Mouse (Mus musculus): Measurements from ENCODE around the gene Slc12a8.
A peak's percentile ranks its signal among the peaks of the same experiment; 100 is the strongest.

Slc12a8 gene

DNA sequence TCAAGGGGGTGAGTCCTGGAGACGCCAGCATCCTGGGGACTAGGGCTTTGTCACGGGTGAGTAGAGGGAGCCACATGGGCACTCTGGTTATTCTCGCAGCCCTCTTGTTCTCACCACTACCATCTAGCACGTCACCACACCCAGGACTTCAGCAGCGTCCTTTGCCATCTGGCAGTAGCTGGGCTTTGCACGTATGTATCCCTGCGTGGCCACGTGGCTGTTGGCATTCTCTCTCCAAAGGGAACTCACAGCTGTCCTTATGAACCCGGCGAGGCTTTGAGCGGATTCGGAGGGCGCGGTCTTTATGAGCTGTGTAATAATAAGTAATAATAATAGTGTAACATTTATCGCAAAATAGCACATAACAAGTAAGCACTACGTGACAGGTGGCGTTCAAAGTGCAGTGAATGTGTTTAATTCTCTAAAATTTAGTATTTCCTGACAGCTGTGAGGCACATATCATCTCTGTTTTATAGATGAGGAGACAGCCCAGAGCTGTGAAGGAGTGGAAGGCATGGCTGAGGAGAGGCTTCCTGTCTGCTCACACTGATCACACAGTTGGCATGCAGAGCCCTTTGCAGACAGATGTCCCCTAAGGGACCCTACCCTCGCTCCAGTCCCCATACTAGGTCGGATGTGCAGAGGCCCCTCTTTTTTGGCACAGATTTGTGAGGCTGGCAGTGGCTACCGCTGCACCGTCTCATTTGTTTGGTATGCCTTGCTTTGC lies 20.5 kb downstream of the Slc12a8 start:
- DNase-seq (ENCODE audit: low read depth in 1 of 2, low spot score in 2 of 2) = no peak

DNA sequence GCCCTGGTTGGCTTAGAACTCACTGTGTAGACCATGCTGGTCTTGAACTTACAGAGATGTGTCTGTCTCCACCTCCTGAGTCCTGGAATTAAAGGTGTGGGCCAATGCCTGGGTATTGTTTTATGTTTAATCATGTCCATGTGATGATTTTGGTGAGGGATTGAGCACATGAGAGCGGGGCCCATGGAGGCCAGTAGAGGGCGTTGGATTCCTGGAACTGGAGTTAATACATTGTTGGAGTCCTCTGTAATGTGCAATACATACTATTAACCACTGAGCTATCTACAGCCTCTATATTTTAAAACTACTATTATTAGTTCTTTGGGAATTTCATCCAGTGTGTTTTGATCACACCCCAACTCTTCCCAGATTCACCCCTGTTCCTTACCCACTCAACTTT lies 27.2 kb downstream of the Slc12a8 start:
- DNase-seq (ENCODE audit: low read depth in 1 of 2, low spot score in 2 of 2) = no peak

DNA sequence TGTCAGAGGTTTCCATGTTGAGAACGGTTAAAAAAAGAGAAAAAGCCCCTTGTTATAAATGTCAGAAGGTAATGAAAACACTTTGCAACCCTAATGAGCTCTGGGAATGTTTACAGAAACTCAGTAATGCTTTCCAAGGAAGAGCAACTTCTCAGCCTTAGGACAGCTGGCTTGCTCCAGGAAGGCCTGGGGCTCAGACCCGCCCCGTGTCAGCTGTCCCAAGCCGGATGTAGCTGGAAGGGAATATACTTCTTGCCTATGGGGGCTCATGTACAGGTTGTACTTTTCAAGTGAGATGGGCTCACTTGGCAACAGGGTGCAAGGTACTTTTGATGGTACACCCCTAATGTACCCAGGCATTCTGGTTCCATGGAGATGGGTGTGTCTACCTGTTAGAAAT lies 28.4 kb downstream of the Slc12a8 start:
- DNase-seq (ENCODE audit: low read depth in 1 of 2, low spot score in 2 of 2) = no peak

DNA sequence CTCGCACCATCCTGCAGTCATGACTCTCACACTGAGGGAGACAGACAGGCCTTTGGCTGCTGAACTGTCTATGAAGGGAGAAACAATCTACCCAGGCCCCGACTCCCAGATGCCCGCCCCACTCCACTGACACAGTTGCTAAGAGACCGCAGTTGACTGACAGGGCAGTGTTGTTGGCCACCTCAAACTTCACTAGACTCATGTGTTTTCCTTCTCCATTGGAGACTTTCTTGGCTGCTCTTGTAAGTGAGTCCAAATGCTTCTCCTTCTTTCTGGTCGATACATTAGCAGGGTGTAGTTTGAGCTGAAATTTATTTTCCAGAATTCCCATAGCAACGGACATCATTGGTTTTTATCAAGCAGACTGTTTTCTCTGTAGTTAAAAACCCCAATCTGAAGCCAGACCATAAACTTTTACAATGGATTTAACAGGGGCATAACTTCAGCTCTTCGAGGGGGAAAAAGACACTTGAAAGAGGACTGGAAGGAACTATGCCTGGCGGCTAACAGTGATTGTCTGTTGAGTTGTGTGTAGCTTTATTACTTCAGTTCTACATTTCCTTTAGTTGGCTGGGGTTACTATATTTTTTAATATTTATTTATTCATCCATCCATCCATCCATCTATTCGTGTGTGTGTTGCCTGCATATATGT lies 36.7 kb downstream of the Slc12a8 start:
- no peak for DNase-seq (ENCODE audit: low read depth in 1 of 2, low spot score in 2 of 2)

DNA sequence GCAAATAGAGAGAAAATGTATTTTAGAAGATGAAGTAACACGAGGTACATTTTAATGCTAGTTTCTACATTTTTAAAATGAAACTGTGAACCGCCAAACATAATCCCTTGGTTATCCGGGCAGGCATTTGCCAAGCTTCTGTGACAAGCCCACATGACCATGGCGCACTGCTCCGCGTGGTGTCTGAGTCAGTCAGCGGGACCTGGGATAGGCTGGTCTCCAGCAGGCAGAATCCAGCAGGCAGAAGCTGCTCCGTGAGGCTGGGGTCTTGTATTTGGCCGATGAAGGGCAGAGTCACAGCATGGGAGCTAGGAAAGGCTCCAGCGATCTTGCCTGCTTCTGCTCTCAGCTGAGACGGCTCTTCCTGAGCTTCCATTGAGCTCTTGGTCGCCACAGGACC lies 41.0 kb downstream of the Slc12a8 start:
- DNase-seq (ENCODE audit: low read depth in 1 of 2, low spot score in 2 of 2) = no peak

DNA sequence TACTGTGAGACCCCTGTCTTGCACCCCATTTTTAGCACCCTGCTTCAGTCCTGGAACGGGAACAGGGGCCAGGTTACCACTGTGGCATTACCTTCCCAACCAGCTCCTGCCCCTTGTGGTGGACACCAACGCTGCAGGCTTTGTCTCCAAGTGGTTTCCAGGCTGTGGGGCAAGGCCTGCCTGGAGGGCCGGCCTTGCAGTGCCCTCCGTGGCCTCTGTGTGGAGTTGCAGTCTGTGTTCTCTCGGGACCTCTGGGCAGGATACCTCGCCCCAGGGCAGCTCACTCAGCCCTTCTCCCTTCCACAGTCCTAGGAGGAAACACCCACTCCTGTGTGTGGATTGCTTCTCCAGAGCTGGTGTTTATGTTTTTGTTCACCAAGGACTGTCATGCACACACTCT lies 43.2 kb downstream of the Slc12a8 start:
- peak in 1 of 2 experiments; percentile 62 for DNase-seq (ENCODE audit: low read depth in 1 of 2, low spot score in 2 of 2)

DNA sequence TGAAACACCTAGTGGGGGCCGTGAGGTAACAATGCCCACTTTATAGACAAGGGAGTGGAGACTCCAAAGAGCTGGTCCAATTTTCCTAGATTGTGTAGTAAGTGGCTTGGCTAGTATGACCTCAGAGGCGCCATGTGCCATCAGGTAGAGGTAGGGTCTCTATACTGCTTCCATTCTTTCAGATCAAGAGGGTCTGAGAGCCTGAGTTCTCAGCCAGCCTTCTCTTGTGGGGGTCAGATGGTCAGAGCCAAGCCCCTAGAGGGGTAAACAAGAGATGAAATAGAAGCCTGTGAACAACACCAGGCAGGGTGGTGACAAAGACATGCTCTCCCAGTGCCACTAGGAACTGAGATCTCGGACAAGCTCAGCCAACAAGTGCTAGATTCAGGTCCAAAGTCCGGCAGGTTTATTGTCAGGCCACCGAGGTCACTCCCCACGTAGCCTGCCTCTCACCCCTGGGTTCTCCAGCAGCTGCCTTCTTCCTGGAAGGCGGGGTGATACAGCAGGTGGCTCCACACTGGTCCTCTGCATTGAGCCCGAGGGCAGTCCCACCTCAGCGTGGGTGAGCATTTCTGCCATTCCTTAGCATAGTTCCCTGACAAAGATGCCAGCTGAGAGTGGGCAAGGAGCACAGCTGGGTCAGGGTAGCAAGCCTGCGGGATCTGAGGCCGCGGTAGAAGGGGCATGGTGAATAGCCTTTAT lies 44.3 kb downstream of the Slc12a8 start:
- DNase-seq (ENCODE audit: low read depth in 1 of 2, low spot score in 2 of 2) = no peak

DNA sequence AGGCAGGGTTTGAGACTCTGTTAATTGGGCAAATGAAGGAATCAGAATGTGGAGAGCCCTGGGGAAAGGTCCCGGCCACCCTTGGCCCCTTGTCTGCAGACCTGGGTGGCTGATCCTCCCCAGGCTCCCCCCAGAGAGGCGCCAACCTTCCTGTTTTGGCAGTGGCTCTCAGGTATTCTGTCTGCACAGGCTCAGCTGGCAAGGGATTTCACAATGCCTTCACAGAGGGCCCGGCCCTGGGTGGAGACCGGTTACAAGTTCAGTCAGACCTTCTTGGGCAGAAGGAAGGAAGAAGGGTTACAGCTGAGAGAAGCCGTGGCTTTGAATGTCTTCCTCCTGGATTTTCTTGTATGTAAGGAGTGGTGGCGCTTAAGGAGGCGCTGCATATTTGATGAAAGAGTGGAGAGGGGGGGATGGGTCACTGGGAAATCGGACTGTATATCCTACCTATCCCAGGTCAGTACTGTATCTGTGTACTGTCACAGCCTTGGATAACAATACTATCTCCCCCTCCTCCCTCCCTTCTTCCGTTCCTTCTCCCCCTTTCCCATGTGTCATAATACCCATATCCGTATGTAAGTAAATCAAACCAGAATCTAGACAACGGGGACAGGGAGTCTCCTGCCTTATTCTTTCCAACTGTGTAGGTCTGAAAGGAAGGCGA lies 45.9 kb downstream of the Slc12a8 start:
- no peak for DNase-seq (ENCODE audit: low read depth in 1 of 2, low spot score in 2 of 2)

DNA sequence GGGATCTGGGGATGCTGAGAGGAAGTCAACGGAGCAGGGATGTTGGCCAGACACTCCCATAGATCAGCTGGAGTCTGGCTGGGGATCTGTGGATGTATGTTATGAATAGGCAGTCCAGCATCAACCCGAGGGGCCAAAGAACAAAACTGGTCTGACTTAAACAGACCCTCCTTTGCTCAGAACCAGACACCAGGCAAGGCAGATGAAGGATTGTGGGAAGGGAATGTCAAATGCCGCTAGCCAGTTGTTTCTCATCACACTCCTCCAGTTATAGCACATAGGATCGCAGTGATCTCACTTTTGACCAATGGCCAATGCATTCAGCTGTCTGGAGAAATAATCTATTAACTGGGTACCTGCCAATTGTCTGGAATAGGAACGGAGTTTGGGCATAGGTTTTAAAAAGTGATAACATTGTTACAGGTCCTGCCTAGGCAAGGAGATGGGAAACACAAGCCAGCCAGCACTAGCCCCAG lies 46.4 kb downstream of the Slc12a8 start:
- DNase-seq (ENCODE audit: low read depth in 1 of 2, low spot score in 2 of 2) = no peak

DNA sequence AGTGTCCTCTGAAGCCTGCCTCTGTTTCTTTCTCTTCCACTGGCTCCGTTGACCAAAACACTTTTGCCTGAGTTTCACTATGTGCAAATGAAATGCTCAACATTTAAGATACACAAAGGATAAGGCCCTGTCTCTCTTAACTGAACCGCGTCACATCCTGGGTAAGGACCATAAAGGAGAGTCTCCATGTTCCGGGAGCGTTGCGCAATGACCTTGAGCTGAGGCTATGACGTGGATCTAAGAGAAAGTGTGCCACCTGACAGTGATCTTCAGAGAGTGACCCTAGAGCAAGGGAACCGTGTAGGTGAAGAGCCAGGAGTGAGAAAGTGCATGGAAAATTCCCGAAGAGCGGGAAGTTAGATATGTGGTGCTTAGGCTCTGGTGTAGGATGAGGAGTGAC lies 49.3 kb downstream of the Slc12a8 start:
- DNase-seq (ENCODE audit: low read depth in 1 of 2, low spot score in 2 of 2) = no peak

DNA sequence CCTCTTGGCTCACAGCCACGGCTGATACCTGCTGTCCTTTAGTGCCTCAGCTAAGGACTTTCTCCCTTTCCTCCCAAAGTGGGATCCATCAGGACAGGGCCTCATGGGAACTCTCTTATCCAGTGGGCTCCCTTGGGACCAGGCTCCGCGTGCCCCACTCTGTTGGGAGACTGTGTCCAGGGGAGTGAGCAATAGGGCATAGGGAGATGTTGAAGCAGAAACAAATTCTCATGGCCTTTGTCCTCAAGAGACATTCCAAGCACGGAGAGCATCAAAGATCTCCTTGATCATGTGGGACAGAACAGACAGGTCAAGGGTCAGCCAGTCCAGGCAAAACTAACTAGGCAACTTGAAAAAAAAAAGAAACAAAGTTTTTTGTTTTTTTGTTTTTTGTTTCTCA lies 50.6 kb downstream of the Slc12a8 start:
- DNase-seq (ENCODE audit: low read depth in 1 of 2, low spot score in 2 of 2) = no peak

DNA sequence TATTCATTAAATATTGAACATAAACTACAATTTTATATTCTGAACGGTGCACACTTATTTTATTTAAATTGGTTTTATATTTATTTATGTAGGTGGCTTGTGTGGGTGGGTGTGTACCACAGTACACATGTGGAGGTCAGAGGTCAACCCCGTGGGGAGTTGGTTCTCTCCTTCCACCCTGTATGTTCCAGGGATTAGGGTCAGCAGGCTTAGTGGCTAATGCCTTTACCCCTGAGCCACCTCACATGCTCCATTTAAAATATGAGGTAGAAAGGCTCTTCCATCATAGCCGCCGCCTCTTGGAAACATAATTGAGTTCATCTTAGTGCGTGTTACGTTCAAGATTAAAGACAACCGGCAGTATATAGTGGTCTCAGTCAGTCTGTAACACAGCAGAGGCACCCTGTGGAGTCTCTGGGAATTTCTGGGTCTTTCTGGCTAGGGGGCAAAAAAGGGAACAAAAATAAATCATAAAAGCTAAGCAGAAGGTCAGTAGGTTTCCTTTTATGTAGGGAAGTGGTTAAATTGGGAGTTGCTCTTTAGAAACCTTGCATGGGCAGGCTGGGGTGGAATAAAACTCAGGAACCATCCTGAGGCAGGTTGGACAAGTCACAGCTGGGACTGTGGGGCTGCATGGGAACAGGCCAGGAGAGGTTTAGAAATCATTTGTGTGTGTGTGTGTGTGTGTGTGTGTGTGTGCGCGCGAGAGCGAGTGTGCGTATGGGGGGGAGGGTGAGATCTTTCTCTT lies 51.3 kb downstream of the Slc12a8 start:
- DNase-seq (ENCODE audit: low read depth in 1 of 2, low spot score in 2 of 2) = no peak

DNA sequence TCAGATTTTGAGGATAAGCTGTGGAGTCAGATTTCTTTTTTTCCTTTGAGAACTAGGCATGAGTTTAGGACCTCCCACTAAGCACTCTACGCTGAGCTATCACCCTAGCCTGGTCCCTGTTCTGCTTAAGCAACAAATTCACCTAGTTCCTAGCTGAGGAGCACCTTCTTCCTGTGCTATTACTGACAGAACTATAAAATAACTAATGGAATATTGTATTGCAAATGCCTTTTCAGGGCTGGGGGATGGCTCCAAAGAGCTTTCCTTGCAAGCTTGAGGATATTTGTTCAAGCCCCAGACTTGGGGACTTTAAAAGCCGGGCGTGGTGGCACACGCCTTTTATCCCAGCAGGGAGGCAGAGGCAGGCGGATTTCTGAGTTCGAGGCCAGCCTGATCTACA lies 55.5 kb downstream of the Slc12a8 start:
- no peak for DNase-seq (ENCODE audit: low read depth in 1 of 2, low spot score in 2 of 2)

DNA sequence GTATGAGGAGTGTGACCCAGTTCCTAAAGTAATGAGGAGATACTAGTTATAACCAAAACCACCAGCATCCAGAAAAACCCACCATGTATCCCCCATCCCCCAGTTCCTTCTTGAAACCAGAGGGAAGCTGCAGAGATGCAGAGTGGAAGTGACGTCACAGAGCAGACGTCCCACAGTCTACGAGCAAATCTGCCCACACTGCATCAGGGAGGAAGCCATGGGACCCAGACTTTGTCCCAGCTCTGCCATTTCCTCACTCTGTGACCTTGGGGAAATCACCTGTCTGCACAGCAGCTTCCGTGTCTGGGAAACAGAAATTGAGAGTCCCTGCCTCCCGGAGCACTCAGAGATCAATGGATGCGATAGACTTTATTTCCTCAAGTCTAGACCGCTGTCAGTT lies 56.6 kb downstream of the Slc12a8 start:
- peak in 1 of 2 experiments; percentile 22 for DNase-seq (ENCODE audit: low read depth in 1 of 2, low spot score in 2 of 2)

DNA sequence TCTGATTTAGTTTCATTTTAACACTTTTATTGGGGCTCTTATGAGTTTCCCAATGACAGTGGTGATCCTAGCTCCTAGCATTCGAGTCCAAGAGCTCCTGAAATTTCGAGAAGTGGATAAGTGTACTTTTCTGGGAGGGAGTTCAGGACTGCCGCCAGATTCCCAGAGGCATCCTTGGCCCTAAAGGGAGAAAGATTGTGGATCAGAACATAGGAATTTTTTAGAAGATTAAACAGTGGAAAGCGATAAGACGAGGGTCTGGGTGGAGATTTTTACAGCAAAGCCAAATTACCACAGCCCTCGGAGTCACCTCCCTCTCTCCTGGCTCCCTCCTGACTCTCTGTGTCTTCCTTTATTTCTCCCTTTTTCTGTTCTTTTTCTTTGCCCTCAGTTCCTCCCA lies 58.6 kb downstream of the Slc12a8 start:
- DNase-seq (ENCODE audit: low read depth in 1 of 2, low spot score in 2 of 2) = no peak

DNA sequence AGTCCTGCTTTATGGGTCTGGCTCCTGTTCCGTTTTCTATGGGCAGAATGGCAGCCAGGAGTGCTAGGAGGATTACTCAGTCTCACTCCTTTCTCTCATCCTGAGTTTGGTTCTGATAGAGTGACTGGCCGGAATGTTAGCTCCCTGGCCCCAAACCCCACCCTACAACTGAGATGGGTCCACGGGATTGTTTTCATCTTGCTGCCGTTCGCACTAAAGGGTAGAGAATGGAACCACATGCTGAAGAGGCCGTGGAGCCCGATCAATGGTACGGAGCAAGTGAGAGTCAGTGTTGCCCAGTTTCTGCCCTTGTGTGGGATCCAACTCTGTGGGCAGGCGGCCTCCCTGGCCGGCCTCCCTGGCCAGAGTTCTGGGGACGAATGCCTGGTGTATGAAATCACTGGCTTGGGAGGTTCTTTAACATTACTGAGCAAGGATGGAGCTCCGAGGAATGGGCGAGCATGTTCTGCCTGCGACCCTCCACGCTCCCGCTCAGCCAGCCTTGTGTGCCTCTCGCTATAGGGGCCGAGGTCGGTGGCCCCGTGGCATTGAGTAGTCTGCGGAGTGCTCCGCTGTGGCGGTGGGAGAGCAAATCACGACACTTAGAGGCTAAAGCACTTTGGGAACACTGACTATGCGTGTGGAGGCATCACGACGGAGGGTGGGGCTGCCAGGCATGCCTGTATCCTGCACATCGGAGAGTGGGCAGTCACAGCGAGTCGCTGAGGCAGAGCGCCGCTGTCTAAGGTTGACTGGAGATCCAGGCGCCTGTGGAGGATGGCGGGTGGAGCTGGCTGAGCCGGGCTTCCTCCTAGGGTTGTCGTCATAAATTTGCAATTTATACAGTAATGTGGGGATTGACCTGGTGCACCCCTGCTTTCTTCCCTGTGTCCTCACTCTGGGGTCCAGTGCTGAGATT lies 59.4 kb downstream of the Slc12a8 start:
- DNase-seq (ENCODE audit: low read depth in 1 of 2, low spot score in 2 of 2) = no peak

DNA sequence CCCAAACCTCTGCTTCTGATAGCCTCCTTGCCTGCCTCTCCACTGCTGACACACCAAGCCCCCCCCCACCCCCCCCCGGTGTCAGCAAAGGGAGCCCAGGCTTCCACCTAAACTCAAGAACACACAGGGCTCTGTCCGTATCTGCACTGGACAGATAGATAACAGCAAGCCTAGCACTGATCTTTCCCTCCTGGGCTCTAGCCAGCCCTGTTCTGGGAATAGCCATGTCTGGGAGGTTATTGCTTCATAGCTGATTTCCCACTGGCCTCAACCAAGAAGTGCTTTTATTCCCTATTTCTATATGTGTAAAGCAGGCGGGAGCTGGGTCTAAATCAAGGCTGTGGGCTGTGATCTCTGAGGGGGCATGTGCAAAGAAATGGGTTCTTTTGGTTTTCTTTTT lies 61.3 kb downstream of the Slc12a8 start:
- no peak for DNase-seq (ENCODE audit: low read depth in 1 of 2, low spot score in 2 of 2)

DNA sequence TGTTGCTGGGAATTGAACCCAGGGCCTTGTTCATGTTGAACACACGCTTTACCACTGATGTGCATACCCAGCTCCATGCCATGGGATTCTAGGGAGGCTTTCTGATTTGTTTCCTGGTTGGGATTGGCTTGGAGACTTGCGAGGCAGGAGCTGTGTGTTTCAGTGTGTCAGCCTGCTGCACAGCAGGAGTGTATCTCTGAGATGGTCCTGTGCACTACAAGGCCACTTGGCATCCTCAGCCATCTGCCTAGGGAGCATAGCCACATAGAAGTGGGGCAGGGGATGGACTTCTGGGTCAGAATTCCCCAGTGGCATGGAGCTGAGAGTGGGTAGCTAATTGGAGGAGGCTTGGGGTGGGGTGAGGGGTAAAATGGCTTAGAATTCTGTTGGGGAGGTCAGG lies 63.2 kb downstream of the Slc12a8 start:
- no peak for DNase-seq (ENCODE audit: low read depth in 1 of 2, low spot score in 2 of 2)

DNA sequence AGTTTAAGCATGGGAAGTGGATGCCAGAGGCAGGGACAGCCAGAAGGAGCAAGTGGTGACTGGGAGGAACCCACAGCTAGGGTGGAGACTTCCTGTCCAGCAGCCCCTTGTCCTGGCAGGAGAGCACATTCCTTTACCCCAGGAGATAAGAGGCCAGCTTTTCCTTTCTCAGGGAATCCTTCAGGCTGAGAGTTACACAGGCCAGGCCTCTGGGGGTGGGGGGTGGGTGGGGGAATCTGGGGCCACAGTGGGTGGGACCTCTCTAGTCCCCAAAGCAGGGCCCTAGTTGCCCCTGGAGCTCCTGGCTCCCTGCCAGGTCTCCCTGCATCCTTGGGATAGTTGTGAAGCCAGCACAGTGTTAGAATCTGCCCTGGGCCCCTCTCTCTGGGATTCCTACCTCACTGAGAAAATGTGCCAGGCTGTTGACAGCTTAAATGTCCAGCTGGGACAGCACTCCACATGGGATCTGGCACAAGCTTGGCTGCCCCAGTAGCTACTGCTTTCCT lies 63.7 kb downstream of the Slc12a8 start:
- DNase-seq (ENCODE audit: low read depth in 1 of 2, low spot score in 2 of 2) = no peak

DNA sequence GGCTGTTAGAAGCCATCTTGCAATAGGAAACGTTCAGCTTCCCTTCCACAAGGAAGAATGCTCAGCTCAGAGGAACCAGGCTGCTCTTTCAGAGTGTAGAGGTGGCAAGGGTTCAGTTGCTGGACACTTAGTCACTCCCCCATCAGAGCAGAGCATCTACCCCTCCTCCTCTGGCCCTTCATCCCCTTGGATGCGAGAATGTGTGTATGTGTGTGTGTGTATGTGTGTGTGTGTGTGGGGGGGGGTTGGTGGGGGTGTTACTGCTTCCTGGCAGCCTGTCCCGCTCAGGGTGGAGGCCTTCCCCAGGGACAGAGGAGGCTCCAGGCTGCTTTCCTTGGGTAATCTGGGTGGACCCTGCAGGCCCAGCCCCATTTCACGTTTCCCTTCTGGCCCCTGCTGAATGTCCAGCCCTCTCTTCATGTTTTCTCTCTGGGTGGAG lies 64.6 kb downstream of the Slc12a8 start:
- DNase-seq (ENCODE audit: low read depth in 1 of 2, low spot score in 2 of 2) = no peak

Measured in monocyte, adult 2 months (primary cell).